Mouse (Mus musculus) limb, embryonic 15.5 days (tissue): ENCODE measurements around the gene Gm13287. TPM values are rescaled to one million over a fixed set of nuclear protein-coding genes. Genes with fewer than 3 reads are reported as not detected.
A peak's percentile ranks its signal among the peaks of the same experiment; 100 is the strongest.
"Not testable (repeated sequence)": the region's sequence is repeated elsewhere in the genome, so short reads cannot be mapped to it uniquely, and the experiment has no call there.

Source experiments
- ATAC-seq: fragments of 200-750 bp; cut with Nextera tagmentation; 2 replicates; pipeline ENCODE4 v1.8.0; 2017; ENCODE audit warnings: low read depth, moderate TSS enrichment; ENCODE audit not compliant: insufficient number of reproducible peaks, low FRiP score, low TSS enrichment
- H3K27ac ChIP-seq: fragments of 300-500 bp; sonication (generic); 2 replicates; pipeline ENCODE4 v1.5.1; 2015; ENCODE audit warnings: moderate library complexity, mild to moderate bottlenecking, inconsistent platforms
- H3K27me3 ChIP-seq: fragments of 300-500 bp; sonication (generic); 2 replicates; pipeline ENCODE4 v1.6.1; 2015; ENCODE audit warnings: inconsistent platforms
- H3K36me3 ChIP-seq: fragments of 300-500 bp; sonication (generic); 2 replicates; pipeline ENCODE4 v1.6.1; 2015; ENCODE audit warnings: inconsistent platforms
- H3K4me1 ChIP-seq: fragments of 300-500 bp; sonication (generic); 2 replicates; pipeline ENCODE4 v1.6.1; 2015; ENCODE audit warnings: inconsistent platforms
- H3K4me2 ChIP-seq: fragments of 300-500 bp; sonication (generic); 2 replicates; pipeline ENCODE4 v1.6.1; 2015; ENCODE audit warnings: mild to moderate bottlenecking, inconsistent platforms
- H3K4me3 ChIP-seq: fragments of 300-500 bp; sonication (generic); 2 replicates; pipeline ENCODE4 v1.5.1; 2015; ENCODE audit warnings: mild to moderate bottlenecking, inconsistent platforms
- H3K9ac ChIP-seq: fragments of 300-500 bp; sonication (generic); 2 replicates; pipeline ENCODE4 v1.6.1; 2015; ENCODE audit warnings: inconsistent platforms
- H3K9me3 ChIP-seq: fragments of 300-500 bp; sonication (generic); 2 replicates; pipeline ENCODE4 v1.6.1; 2016; ENCODE audit warnings: inconsistent platforms
- WGBS: fragments of 180-500 bp; shearing (Covaris S2); methylation state at CpG from one replicate; pipeline ENCODE4 v1.1.7; 2015; 5-methylcytosine and 5-hydroxymethylcytosine counted together
- polyA plus RNA-seq: library from polyadenylated mRNA; unstranded; fragments of >200 nt; fragmentation: Nextera tagmentation; extraction: Ambion mirVana; gene quantifications from 2 replicates; pipeline ENCODE4 v1.2.1, GENCODE M21; 2015

Gm13287 gene
- polyA plus RNA-seq, 1 experiment from 2014 or later = not detected

GRCm38 (mm10) chr4:88776622-88777021 lies 26.4 kb upstream of the Gm13287 start, which contains the start of gene Gm13289:
Gm13289 (plus strand) TSS chr4:88776922.
- H3K4me2 ChIP-seq, H3K27ac ChIP-seq, H3K36me3 ChIP-seq, H3K4me1 ChIP-seq, H3K4me3 ChIP-seq, H3K9ac ChIP-seq, H3K9me3 ChIP-seq, H3K27me3 ChIP-seq, ATAC-seq: not testable (repeated sequence)
- WGBS = no CpG with 5 or more reads among the region's 29 CpGs

- not testable (repeated sequence) for H3K4me2 ChIP-seq, H3K4me3 ChIP-seq, H3K9ac ChIP-seq, H3K36me3 ChIP-seq, H3K27ac ChIP-seq, H3K27me3 ChIP-seq, H3K9me3 ChIP-seq, H3K4me1 ChIP-seq, ATAC-seq
- no CpG with 5 or more reads among the region's 29 CpGs for WGBS
Measured at GRCm38 (mm10) chr4:88779550-88779949, 23.5 kb upstream of the Gm13287 start, which contains the start of gene Gm13272. Gm13272 (plus strand) TSS chr4:88779850.

DNA sequence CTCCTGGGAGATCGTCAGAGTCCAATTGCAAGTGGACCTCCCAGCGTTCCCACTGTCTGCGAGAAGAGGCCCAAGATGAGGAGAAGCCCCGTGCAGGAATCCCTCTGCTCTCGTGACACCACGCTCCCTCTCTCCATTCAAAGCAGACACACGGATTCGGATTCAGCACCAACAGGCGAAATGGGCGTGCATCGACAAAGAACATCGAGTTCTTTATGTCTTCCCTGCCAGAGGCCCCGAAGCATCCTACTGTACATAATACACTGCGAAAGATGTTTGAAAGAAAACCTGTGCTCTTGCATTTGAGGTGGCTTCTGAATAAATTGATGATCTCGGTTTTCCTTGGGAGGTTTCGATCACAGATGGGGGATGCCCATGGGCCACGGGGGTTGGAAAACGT lies 22.7 kb upstream of the Gm13287 start:
- H3K9me3 ChIP-seq, H3K27me3 ChIP-seq, H3K27ac ChIP-seq, H3K9ac ChIP-seq, ATAC-seq, H3K4me2 ChIP-seq, H3K36me3 ChIP-seq, H3K4me3 ChIP-seq, H3K4me1 ChIP-seq: not testable (repeated sequence)
- 44% methylated on average over 16 of the region's 18 CpGs for WGBS

GRCm38 (mm10) chr4:88781831-88782230 lies 21.2 kb upstream of the Gm13287 start, which contains the start of gene Ifnz:
Ifnz (plus strand) TSS chr4:88782131.
- not testable (repeated sequence) for H3K27me3 ChIP-seq, H3K9me3 ChIP-seq, ATAC-seq, H3K9ac ChIP-seq, H3K4me1 ChIP-seq, H3K36me3 ChIP-seq
- peak within 1 kb of the TSS; percentile 65 for H3K27ac ChIP-seq
- peak within 1 kb of the TSS; percentile 34 for H3K4me2 ChIP-seq
- 16% methylated on average over 5 of the region's 7 CpGs for WGBS
- H3K4me3 ChIP-seq = peak within 1 kb of the TSS; percentile 24; the same call in 1 of the 2 replicates

DNA sequence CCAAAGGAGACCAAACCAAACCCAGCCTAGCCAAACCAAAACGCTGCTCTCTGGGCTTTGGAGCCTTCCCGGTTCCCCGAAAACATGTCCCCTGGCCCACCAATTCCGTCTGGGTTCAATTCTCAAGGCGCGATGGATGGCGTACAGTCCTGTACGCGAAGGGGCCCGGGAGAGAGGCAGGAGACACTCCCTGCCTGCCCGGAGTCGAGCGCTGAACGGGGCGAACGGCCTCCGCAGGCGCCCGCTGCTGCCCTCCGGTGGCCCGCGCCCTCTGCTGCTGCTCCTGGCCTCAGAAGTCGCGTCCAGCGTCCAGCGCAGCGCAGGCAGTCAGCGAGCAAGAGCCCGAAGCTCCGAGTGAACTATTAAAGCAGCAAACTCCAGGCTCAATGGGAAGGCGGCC lies 20.7 kb upstream of the Gm13287 start:
- peak overlapping the region; percentile 65 for H3K27ac ChIP-seq
- not testable (repeated sequence) for ATAC-seq, H3K36me3 ChIP-seq, H3K9ac ChIP-seq, H3K4me1 ChIP-seq, H3K9me3 ChIP-seq, H3K27me3 ChIP-seq
- WGBS = 0% methylated on average over 10 of the region's 31 CpGs
- H3K4me3 ChIP-seq = peak overlapping the region; percentile 24; the same call in 1 of the 2 replicates
- H3K4me2 ChIP-seq = peak overlapping the region; percentile 34

GRCm38 (mm10) chr4:88785409-88785808 lies 17.6 kb upstream of the Gm13287 start, which contains the start of gene Gm13276:
Gm13276 (plus strand) TSS chr4:88785709.
- ATAC-seq, H3K9ac ChIP-seq, H3K9me3 ChIP-seq, H3K27me3 ChIP-seq, H3K4me2 ChIP-seq, H3K27ac ChIP-seq, H3K4me3 ChIP-seq, H3K4me1 ChIP-seq, H3K36me3 ChIP-seq: not testable (repeated sequence)
- no CpG with 5 or more reads among the region's 27 CpGs for WGBS

DNA sequence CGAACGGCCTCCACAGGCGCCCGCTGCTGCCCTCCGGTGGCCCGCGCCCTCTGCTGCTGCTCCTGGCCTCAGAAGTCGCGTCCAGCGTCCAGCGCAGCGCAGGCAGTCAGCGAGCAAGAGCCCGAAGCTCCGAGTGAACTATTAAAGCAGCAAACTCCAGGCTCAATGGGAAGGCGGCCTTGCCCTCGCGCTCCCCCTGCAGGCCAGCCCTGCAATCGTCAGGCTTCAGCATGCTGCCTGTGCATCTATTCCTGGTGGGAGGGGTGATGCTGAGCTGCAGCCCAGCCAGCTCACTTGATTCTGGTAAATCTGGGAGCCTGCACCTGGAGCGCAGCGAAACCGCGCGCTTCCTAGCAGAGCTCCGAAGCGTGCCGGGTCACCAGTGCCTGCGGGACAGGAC lies 14.7 kb upstream of the Gm13287 start, which contains the start of gene Gm13277:
Gene Gm13277 (plus strand): TSS at position 231 of the 400 bp plus-strand sequence.
- H3K9me3 ChIP-seq, H3K27ac ChIP-seq, H3K36me3 ChIP-seq, ATAC-seq, H3K9ac ChIP-seq, H3K4me2 ChIP-seq, H3K27me3 ChIP-seq, H3K4me1 ChIP-seq, H3K4me3 ChIP-seq: not testable (repeated sequence)
- WGBS = 0% methylated on average over 2 of the region's 28 CpGs

DNA sequence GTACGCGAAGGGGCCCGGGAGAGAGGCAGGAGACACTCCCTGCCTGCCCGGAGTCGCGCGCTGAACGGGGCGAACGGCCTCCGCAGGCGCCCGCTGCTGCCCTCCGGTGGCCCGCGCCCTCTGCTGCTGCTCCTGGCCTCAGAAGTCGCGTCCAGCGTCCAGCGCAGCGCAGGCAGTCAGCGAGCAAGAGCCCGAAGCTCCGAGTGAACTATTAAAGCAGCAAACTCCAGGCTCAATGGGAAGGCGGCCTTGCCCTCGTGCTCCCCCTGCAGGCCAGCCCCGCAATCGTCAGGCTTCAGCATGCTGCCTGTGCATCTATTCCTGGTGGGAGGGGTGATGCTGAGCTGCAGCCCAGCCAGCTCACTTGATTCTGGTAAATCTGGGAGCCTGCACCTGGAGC lies 11.8 kb upstream of the Gm13287 start, which contains the start of gene Gm13278:
Gene Gm13278 (plus strand): TSS at position 301 of the 400 bp plus-strand sequence.
- no CpG with 5 or more reads among the region's 28 CpGs for WGBS
- H3K9me3 ChIP-seq, H3K4me3 ChIP-seq, H3K9ac ChIP-seq, H3K4me1 ChIP-seq, H3K27ac ChIP-seq, ATAC-seq, H3K27me3 ChIP-seq, H3K36me3 ChIP-seq, H3K4me2 ChIP-seq: not testable (repeated sequence)

DNA sequence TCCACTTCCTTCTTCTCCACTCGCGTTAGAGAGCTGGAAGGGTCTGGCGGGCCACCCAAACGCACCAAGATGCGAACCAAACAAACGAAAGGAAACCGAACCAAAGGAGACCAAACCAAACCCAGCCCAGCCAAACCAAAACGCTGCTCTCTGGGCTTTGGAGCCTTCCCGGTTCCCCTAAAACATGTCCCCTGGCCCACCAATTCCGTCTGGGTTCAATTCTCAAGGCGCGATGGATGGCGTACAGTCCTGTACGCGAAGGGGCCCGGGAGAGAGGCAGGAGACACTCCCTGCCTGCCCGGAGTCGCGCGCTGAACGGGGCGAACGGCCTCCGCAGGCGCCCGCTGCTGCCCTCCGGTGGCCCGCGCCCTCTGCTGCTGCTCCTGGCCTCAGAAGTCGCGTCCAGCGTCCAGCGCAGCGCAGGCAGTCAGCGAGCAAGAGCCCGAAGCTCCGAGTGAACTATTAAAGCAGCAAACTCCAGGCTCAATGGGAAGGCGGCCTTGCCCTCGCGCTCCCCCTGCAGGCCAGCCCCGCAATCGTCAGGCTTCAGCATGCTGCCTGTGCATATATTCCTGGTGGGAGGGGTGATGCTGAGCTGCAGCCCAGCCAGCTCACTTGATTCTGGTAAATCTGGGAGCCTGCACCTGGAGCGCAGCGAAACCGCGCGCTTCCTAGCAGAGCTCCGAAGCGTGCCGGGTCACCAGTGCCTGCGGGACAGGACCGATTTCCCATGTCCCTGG lies 8.9 kb upstream of the Gm13287 start, which contains the start of gene Gm13275:
Gene Gm13275 (plus strand): TSS at position 552 of the 740 bp plus-strand sequence.
- H3K9ac ChIP-seq, H3K36me3 ChIP-seq, H3K27ac ChIP-seq, H3K4me2 ChIP-seq, H3K4me1 ChIP-seq, ATAC-seq, H3K9me3 ChIP-seq, H3K4me3 ChIP-seq, H3K27me3 ChIP-seq: not testable (repeated sequence)
- 0% methylated on average over 16 of the region's 52 CpGs for WGBS

DNA sequence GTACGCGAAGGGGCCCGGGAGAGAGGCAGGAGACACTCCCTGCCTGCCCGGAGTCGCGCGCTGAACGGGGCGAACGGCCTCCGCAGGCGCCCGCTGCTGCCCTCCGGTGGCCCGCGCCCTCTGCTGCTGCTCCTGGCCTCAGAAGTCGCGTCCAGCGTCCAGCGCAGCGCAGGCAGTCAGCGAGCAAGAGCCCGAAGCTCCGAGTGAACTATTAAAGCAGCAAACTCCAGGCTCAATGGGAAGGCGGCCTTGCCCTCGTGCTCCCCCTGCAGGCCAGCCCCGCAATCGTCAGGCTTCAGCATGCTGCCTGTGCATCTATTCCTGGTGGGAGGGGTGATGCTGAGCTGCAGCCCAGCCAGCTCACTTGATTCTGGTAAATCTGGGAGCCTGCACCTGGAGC lies 6.0 kb upstream of the Gm13287 start, which contains the start of gene Gm13279:
Gene Gm13279 (plus strand): TSS at position 301 of the 400 bp plus-strand sequence.
- not testable (repeated sequence) for H3K36me3 ChIP-seq, H3K4me2 ChIP-seq, H3K4me1 ChIP-seq, ATAC-seq, H3K27me3 ChIP-seq, H3K4me3 ChIP-seq, H3K27ac ChIP-seq, H3K9me3 ChIP-seq, H3K9ac ChIP-seq
- WGBS = no CpG with 5 or more reads among the region's 28 CpGs

GRCm38 (mm10) chr4:88799365-88799764 lies 3.7 kb upstream of the Gm13287 start, which contains the start of gene Gm13285:
Gm13285 (plus strand) TSS chr4:88799665.
- H3K4me1 ChIP-seq, H3K4me3 ChIP-seq, H3K9me3 ChIP-seq, H3K27ac ChIP-seq, H3K4me2 ChIP-seq, H3K36me3 ChIP-seq, H3K9ac ChIP-seq, H3K27me3 ChIP-seq, ATAC-seq: not testable (repeated sequence)
- 13% methylated on average over 5 of the region's 7 CpGs for WGBS

DNA sequence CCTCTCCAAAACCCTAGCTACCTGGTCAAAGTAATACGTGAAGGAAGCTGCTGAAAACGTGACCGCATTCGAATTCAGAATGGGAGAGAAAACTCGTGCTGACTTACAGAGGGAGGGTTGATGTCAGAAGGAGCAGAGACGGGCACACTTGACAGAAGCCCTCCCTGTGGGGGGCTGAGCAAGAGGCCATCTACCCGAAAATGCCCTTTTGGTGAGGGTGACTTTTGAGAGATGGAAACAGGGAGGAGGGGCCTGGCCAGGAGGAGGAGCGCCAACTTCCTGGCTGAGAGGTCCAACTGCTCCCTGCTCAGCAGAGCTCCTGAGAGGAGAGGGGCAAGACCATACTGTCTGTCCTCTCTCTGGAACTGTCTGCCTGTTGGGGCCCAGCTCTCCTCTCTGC lies 2.2 kb downstream of the Gm13287 start, which contains the start of gene Gm13288:
Gene Gm13288 (plus strand): TSS at position 301 of the 400 bp plus-strand sequence.
- ATAC-seq, H3K27me3 ChIP-seq, H3K4me1 ChIP-seq, H3K9me3 ChIP-seq, H3K36me3 ChIP-seq, H3K9ac ChIP-seq, H3K27ac ChIP-seq: not testable (repeated sequence)
- no CpG with 5 or more reads among the region's 8 CpGs for WGBS
- H3K4me3 ChIP-seq = peak within 1 kb of the TSS; percentile 30
- H3K4me2 ChIP-seq = 0 out of 2 replicates have a peak within 1 kb of the TSS, but pooled peaks have one; percentile 30
